Mouse (Mus musculus) limb, embryonic 15.5 days (tissue): ENCODE measurements at regions not wholly inside any gene's neighbourhood (a gene's known extent, or its start where the extent isn't known, plus 50 kb on each side); places are given as distances from the start of the nearest gene placed in this dataset.

ENCODE experiments used
- ATAC-seq: fragments of 200-750 bp; cut with Nextera tagmentation; 2 replicates; pipeline ENCODE4 v1.8.0; 2017; ENCODE audit warnings: low read depth, moderate TSS enrichment; ENCODE audit not compliant: insufficient number of reproducible peaks, low FRiP score, low TSS enrichment
- H3K27ac ChIP-seq: fragments of 300-500 bp; sonication (generic); 2 replicates; pipeline ENCODE4 v1.5.1; 2015; ENCODE audit warnings: moderate library complexity, mild to moderate bottlenecking, inconsistent platforms
- H3K27me3 ChIP-seq: fragments of 300-500 bp; sonication (generic); 2 replicates; pipeline ENCODE4 v1.6.1; 2015; ENCODE audit warnings: inconsistent platforms
- H3K36me3 ChIP-seq: fragments of 300-500 bp; sonication (generic); 2 replicates; pipeline ENCODE4 v1.6.1; 2015; ENCODE audit warnings: inconsistent platforms
- H3K4me1 ChIP-seq: fragments of 300-500 bp; sonication (generic); 2 replicates; pipeline ENCODE4 v1.6.1; 2015; ENCODE audit warnings: inconsistent platforms
- H3K4me2 ChIP-seq: fragments of 300-500 bp; sonication (generic); 2 replicates; pipeline ENCODE4 v1.6.1; 2015; ENCODE audit warnings: mild to moderate bottlenecking, inconsistent platforms
- H3K4me3 ChIP-seq: fragments of 300-500 bp; sonication (generic); 2 replicates; pipeline ENCODE4 v1.5.1; 2015; ENCODE audit warnings: mild to moderate bottlenecking, inconsistent platforms
- H3K9ac ChIP-seq: fragments of 300-500 bp; sonication (generic); 2 replicates; pipeline ENCODE4 v1.6.1; 2015; ENCODE audit warnings: inconsistent platforms
- H3K9me3 ChIP-seq: fragments of 300-500 bp; sonication (generic); 2 replicates; pipeline ENCODE4 v1.6.1; 2016; ENCODE audit warnings: inconsistent platforms
- WGBS: fragments of 180-500 bp; shearing (Covaris S2); methylation state at CpG from one replicate; pipeline ENCODE4 v1.1.7; 2015; 5-methylcytosine and 5-hydroxymethylcytosine counted together

DNA sequence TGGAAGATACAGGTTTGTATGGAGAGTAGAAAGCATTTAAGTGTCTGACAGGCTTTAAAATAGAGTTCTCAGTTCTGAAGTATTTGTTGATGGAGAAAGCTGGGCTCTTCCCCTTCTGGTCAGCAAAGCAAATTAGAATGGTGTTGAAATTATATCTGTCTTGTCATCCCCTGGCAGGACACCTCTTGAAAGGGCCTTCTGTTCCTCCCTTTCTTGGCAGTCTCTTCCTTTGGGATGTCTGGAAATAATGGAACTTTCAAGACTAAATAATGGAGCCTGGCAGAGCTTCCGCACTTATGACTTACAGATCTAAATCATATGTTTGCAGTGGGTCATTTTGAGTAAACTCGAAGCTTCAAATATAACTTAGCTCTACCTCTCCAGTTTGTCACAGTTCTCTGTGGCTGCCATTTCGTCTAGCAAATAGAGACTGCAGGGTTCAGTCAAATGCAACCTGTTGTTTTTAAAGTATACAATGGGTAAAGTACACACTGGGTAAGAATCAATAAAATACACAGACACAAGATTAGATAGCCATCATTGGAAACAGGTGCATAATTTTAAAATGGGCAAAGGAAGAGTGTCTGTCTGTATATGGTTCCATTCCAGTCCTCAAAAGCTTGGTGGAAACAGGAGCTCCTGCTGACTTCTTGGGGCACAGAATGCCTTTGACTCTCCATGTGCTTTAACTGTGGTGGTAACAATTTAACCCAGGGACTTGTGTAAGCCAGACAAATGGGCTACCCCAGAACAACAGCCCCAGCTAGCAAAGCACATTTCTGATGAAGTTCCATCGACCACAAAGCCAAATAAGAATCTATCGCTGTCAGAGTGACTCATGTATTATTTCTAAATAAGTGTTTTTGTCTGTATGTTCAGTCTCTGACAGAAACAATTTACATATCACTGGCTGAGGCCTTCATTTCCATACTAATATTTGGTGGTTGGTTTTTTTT, 3524.4 kb upstream of the Gm7489 start:
- 76% methylated on average over 5 of the region's 5 CpGs for WGBS
- Histone ChIP-seq H3K9ac (no peak overlapping the region), H3K4me1 (no peaks in the 10 kb centered on the region), H3K9me3 (no peaks in the 10 kb centered on the region), H3K4me3 (no peak overlapping the region), H3K4me2 (no peak overlapping the region), H3K27me3 (no peaks in the 10 kb centered on the region), H3K36me3 (no peaks in the 10 kb centered on the region), H3K27ac (no peak overlapping the region)
- no peak for ATAC-seq

DNA sequence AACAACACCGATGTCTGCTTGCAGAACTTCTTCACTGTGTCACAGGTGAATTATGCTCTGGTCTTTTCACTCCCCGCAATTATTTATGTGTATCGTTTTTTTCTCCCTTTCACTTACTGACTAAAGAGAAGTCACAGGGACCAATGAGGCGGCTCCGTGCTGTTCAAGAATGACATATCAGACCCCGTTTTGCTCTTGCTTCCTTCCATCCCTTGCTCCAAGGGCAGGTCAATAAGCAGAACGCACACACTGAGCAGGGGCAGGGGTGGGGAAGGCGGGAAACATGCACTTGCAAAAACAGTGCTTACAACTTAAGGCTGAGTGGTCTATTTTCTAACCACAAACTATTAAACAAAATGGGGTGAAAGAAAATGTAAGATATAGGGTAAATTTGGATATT, 3523.4 kb upstream of the Gm7489 start:
- no peak overlapping the region for H3K4me2 ChIP-seq

DNA sequence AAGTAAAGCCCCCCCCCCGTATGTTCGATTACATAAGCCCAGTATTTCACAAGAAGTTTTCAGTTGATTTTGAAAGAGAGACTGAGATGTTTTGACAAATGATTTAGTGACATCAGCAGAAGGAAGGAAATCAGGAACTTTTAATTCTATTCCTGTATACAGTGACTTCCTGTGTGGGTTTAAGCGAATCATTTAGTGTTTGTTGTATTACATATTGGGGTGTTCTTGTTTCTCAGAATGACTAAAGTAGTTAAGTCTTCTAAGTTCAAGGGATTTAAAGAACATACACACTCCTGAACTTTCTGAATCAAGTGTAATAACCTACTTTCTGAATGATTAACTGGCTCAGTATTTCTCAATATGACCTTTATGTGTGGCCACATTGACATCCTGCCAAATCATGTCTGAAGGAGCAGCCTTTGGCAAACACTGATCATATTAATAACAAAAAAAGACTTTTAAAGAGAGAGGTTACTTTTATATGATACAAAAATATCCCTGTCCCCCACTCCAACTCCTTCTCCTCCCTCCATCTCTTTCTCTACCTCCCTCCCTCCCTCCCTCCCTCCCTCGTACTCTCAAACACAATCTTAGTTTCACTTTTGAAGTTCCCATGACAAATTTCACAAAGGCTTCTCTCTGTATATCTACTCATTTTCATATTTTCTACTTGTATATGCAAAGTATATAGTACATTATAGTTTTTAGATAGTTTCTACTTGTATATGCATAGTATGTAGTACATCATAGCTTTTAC, 3522.8 kb upstream of the Gm7489 start:
- H3K4me3 ChIP-seq: no peak overlapping the region
- no peak for ATAC-seq

More for the DNA sequence above, 3523.4 kb upstream of the Gm7489 start:
- Histone ChIP-seq H3K4me1 (no peaks in the 10 kb centered on the region), H3K27me3 (no peaks in the 10 kb centered on the region), H3K27ac (no peak overlapping the region), H3K9me3 (no peaks in the 10 kb centered on the region), H3K36me3 (no peaks in the 10 kb centered on the region), H3K9ac (no peak overlapping the region), H3K4me3 (no peak overlapping the region)
- 79% methylated on average over 8 of the region's 8 CpGs for WGBS
- ATAC-seq: no peak

DNA sequence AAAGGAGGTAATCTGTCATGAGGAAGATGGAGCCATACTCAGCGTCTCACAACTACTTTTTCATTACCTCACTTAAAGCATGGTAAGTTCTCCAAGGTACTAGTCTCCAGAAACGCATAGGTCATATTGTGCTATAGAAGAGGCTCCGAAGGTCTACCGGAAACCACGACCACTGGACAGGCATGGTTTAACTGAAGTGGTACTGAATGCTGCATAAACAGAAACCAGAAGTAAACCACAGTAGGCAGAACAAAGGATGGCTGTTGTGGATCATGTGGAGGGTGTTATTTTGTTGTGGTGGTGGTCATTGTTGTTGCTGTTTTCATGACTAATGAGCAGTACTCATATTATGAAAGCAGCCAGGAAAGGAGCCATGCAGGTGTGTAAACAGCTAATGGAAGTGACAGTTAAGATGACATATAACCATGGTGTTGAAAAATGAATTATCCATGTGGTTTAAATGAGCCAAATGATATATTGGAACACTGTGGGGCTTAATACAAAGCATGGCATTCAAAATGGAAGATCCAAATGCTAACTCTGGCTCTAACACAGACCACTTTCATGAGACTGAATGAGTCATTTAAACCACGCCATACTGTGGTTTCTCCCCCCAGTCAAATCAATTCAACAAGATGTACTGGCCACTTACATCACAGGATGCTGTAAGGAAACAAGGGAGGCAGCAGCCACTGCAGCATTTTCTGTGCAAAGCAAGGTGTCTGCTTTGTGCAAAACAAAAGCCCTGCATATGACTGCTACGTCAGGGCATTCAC, 3484.5 kb upstream of the Gm7489 start:
- Histone ChIP-seq H3K9ac (no peak overlapping the region), H3K4me2 (no peak overlapping the region), H3K36me3 (no peaks in the 10 kb centered on the region), H3K4me1 (no peaks in the 10 kb centered on the region), H3K27ac (no peak overlapping the region), H3K4me3 (no peak overlapping the region), H3K27me3 (no peaks in the 10 kb centered on the region), H3K9me3 (no peaks in the 10 kb centered on the region)
- 84% methylated on average over 7 of the region's 7 CpGs for WGBS
- ATAC-seq: no peak

More for the DNA sequence above, 3522.8 kb upstream of the Gm7489 start:
- H3K27ac ChIP-seq: no peak overlapping the region
- H3K4me2 ChIP-seq: no peak overlapping the region
- H3K36me3 ChIP-seq: no peaks in the 10 kb centered on the region
- H3K4me1 ChIP-seq: no peaks in the 10 kb centered on the region
- 69% methylated on average over 4 of the region's 4 CpGs for WGBS
- H3K9ac ChIP-seq: no peak overlapping the region
- no peaks in the 10 kb centered on the region for H3K27me3 ChIP-seq
- H3K9me3 ChIP-seq: no peaks in the 10 kb centered on the region

DNA sequence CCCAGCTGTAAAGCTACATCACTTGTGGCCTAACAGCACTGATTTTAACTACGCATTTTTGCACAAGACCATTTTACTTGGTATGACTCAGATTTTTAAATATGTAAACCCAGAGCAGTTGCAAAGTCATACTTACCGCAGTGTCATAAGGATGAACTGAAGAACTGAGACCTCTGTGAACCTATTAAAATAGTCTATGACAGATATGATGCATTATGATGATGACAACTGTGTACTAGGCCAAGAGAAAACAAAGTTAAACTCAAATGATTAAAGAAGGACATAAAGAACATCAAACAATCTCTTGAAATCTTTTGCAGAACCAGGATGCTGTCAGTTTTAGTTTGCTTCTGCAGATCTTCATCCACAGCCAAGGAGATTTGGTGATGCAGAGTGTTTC, 3483.3 kb upstream of the Gm7489 start:
- no peak overlapping the region for H3K4me2 ChIP-seq
- no peaks in the 10 kb centered on the region for H3K27me3 ChIP-seq
- WGBS: 87% methylated on average over 2 of the region's 2 CpGs
- H3K4me1 ChIP-seq: no peaks in the 10 kb centered on the region
- no peak for ATAC-seq
- H3K9ac ChIP-seq: no peak overlapping the region
- no peak overlapping the region for H3K27ac ChIP-seq
- H3K9me3 ChIP-seq: no peaks in the 10 kb centered on the region
- H3K36me3 ChIP-seq: no peaks in the 10 kb centered on the region
- H3K4me3 ChIP-seq: no peak overlapping the region

DNA sequence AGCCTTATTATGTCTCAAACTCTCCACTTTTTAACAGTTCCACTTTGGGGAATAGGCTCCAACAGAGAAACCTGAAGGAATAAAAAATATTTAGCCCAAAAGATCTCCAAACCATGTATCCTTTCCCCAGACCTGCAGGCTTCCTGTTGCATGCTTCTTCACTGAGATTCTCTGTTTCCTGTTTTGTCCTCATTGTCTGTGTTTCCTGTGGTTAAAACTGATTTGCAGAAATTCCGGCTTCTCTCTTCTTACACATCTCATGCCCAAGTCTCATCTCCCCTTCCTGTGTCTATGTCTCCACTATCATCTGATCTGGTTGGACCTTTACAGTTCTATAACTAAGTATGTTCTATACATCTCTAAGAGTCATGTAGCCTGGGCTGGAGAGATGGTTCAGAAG, 3482.2 kb upstream of the Gm7489 start:
- Histone ChIP-seq H3K4me2 (no peak overlapping the region), H3K27me3 (no peaks in the 10 kb centered on the region), H3K4me3 (no peak overlapping the region), H3K27ac (no peak overlapping the region), H3K9ac (no peak overlapping the region), H3K36me3 (no peaks in the 10 kb centered on the region), H3K9me3 (no peaks in the 10 kb centered on the region), H3K4me1 (no peaks in the 10 kb centered on the region)
- 76% methylated on average over 1 of the region's 1 CpGs for WGBS
- no peak for ATAC-seq

DNA sequence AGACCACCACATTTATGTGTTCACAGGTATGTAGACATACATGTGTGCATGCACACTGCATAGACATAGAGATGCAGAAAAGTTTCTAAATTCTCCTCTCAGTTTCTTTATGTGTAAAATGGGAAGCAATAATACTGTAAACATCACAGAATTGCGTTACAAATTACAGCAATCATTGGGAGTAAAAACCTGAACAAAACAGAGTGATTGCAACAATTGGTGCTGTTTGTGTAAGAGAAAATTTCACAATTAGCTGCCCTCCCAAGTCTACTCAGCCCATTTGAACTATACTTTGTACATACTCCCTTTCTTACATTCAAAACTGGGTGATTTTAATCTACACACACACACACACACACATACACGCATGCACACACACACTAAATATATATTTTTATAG, 3480.8 kb upstream of the Gm7489 start:
- H3K9me3 ChIP-seq: no peaks in the 10 kb centered on the region
- no peak overlapping the region for H3K9ac ChIP-seq
- no peaks in the 10 kb centered on the region for H3K27me3 ChIP-seq
- H3K36me3 ChIP-seq: no peaks in the 10 kb centered on the region
- no peak overlapping the region for H3K4me2 ChIP-seq
- WGBS: 84% methylated on average over 2 of the region's 2 CpGs
- no peaks in the 10 kb centered on the region for H3K4me1 ChIP-seq
- no peak overlapping the region for H3K4me3 ChIP-seq
- H3K27ac ChIP-seq: no peak overlapping the region
- no peak for ATAC-seq

DNA sequence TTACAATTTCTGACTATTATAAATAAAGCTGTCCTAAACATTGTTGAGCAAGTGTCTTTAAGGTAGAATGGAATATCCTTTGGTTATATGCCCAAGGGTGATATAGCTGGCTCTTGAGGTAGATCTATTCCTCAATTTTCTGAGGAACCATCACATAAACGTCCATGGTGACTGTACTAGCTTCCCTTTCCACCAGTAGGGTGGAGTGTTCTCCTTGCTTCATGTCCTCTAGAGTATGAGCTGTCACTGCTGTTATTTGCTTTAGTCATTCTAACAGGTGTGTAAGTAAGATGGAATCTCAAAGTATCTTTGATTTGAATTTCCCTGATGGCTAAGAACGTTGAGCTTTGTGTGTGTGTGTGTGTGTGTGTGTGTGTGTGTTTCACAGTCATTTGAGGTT, 3475.7 kb upstream of the Gm7489 start:
- Histone ChIP-seq H3K9me3 (no peaks in the 10 kb centered on the region), H3K4me1 (no peaks in the 10 kb centered on the region), H3K36me3 (no peaks in the 10 kb centered on the region), H3K9ac (no peak overlapping the region), H3K4me3 (no peak overlapping the region), H3K4me2 (no peak overlapping the region), H3K27me3 (no peaks in the 10 kb centered on the region), H3K27ac (no peak overlapping the region)
- ATAC-seq: no peak
- 46% methylated on average over 2 of the region's 2 CpGs for WGBS

DNA sequence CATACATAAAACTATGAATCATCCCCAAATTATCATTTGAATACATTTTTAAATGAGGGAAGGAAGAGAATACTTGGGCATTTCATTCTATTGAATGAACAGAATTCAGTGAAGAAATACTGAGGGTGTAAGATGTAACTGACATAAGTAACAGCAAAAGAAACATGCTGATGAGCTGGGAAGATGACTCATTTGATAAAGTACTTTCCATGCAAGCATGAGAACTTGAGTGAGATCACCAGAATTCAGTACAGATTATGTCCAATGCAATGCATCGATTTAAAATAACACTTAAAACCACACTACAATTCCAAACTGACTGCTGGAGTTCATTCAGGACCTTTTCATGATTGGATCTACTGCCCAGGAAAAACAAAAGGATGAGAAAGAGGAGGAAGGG, 3467.1 kb upstream of the Gm7489 start:
- WGBS: 86% methylated on average over 1 of the region's 1 CpGs
- no peak overlapping the region for H3K27ac ChIP-seq
- no peak overlapping the region for H3K9ac ChIP-seq
- no peaks in the 10 kb centered on the region for H3K9me3 ChIP-seq
- ATAC-seq: no peak
- no peaks in the 10 kb centered on the region for H3K4me1 ChIP-seq
- no peaks in the 10 kb centered on the region for H3K27me3 ChIP-seq
- H3K4me3 ChIP-seq: no peak overlapping the region
- H3K4me2 ChIP-seq: no peak overlapping the region
- H3K36me3 ChIP-seq: no peaks in the 10 kb centered on the region

DNA sequence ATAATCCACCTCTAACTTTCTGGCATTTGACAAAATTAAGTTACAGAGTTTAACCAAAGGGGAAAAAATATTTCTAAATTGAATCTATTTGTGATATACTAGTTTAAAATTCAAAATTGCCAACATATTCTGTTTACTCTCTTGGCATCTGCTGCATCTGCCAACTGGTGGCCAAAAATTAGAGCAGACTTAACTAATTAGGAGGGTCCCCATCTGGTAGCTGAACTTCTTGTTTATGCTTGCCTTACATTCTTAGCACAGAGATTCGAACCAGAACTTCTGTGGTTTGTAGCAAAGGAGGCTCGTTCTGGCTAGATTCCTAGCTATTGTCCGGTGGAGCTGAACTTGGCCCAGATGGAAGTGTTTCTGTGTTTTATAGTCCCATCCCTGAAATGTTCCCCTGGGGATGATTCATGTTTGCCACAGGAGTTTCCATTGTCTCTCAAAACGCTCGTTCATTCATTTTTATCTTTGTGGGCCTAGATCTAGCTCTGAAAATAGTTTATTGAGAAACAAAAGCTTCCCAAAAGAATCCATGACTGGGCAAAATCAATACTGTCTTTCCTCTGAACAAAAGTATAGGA, 3461.5 kb upstream of the Gm7489 start:
- WGBS: 52% methylated on average over 5 of the region's 5 CpGs
- Histone ChIP-seq H3K4me3 (no peak overlapping the region), H3K36me3 (no peaks in the 10 kb centered on the region), H3K27me3 (no peaks in the 10 kb centered on the region), H3K9me3 (no peaks in the 10 kb centered on the region), H3K9ac (no peak overlapping the region), H3K4me1 (no peaks in the 10 kb centered on the region), H3K4me2 (no peak overlapping the region), H3K27ac (no peak overlapping the region)
- no peak for ATAC-seq

DNA sequence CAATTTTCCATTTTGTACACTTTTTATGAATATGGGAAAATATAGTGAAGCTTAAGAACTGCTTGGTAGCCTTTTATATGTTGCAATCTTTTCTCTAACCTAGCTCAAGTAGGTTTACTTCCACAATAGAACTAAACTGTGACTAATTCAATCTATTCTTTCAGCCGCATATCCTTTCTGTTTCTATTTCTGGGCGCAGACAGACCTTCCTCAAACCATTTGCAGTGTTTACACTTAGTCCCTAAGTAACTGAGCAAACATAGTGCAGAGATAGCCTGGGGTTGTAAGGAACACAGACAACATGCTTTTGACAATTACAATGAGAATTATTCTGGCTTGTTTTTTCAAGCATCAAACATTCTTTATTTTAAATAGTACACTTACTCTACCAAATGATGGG, 3435.1 kb upstream of the Gm7489 start:
- WGBS: 78% methylated on average over 2 of the region's 2 CpGs
- Histone ChIP-seq H3K4me2 (no peak overlapping the region), H3K4me1 (no peaks in the 10 kb centered on the region), H3K9me3 (no peaks in the 10 kb centered on the region), H3K27me3 (no peaks in the 10 kb centered on the region), H3K36me3 (no peaks in the 10 kb centered on the region), H3K27ac (no peak overlapping the region), H3K4me3 (no peak overlapping the region), H3K9ac (no peak overlapping the region)
- ATAC-seq: no peak
